Mouse (Mus musculus) lung, embryonic 16.5 days (tissue): Measurements from ENCODE around the gene Kif19a. TPM values are rescaled to one million over a fixed set of nuclear protein-coding genes. Genes with fewer than 3 reads are reported as not detected.

Source experiments
- ATAC-seq: fragments of 200-750 bp; cut with Nextera tagmentation; 2 replicates; pipeline ENCODE4 v1.8.0; 2017; ENCODE audit warnings: low read depth, mild to moderate bottlenecking, moderate library complexity
- H3K27ac ChIP-seq: fragments of 300-500 bp; sonication (generic); 2 replicates; pipeline ENCODE4 v1.5.1; 2014; ENCODE audit warnings: mild to moderate bottlenecking, control low read depth, low read length
- H3K27me3 ChIP-seq: fragments of 300-500 bp; sonication (generic); 2 replicates; pipeline ENCODE4 v1.6.1; 2014; ENCODE audit warnings: low read depth, low read length, mixed read lengths; ENCODE audit not compliant: control insufficient read depth, insufficient read depth
- H3K36me3 ChIP-seq: fragments of 300-500 bp; sonication (generic); 2 replicates; pipeline ENCODE4 v1.6.1; 2014; ENCODE audit warnings: low read length; ENCODE audit not compliant: control insufficient read depth, insufficient read depth
- H3K4me1 ChIP-seq: fragments of 300-500 bp; sonication (generic); replicated peaks from 2 replicates; pipeline ENCODE4 v1.6.1; 2014; ENCODE audit warnings: low read length, mixed read lengths; ENCODE audit not compliant: control insufficient read depth, insufficient read depth
- H3K4me2 ChIP-seq: fragments of 300-500 bp; sonication (generic); 2 replicates; pipeline ENCODE4 v1.6.1; 2014; ENCODE audit warnings: low read depth, low read length, control low read depth
- H3K4me3 ChIP-seq: fragments of 300-500 bp; sonication (generic); 2 replicates; pipeline ENCODE4 v1.5.1; 2014; ENCODE audit warnings: mild to moderate bottlenecking, low read length, control low read depth
- H3K9ac ChIP-seq: fragments of 300-500 bp; sonication (generic); 2 replicates; pipeline ENCODE4 v1.6.1; 2014; ENCODE audit warnings: low read length, control low read depth
- H3K9me3 ChIP-seq: fragments of 300-500 bp; sonication (generic); 2 replicates; pipeline ENCODE4 v1.6.1; 2016; ENCODE audit warnings: low read length; ENCODE audit not compliant: control insufficient read depth
- WGBS: fragments of 180-500 bp; shearing (Covaris S2); extraction: QIAGEN DNeasy Blood & Tissue Kit; methylation state at CpG from one replicate; pipeline ENCODE4 v1.1.7; 2014; 5-methylcytosine and 5-hydroxymethylcytosine counted together
- polyA plus RNA-seq: library from polyadenylated mRNA; unstranded; fragments of >200 nt; fragmentation: Nextera tagmentation; extraction: Ambion mirVana; gene quantifications from 2 replicates; pipeline ENCODE4 v1.2.1, GENCODE M21; 2015

Kif19a gene
- polyA plus RNA-seq, 1 experiment from 2014 or later: 0.46 TPM

DNA sequence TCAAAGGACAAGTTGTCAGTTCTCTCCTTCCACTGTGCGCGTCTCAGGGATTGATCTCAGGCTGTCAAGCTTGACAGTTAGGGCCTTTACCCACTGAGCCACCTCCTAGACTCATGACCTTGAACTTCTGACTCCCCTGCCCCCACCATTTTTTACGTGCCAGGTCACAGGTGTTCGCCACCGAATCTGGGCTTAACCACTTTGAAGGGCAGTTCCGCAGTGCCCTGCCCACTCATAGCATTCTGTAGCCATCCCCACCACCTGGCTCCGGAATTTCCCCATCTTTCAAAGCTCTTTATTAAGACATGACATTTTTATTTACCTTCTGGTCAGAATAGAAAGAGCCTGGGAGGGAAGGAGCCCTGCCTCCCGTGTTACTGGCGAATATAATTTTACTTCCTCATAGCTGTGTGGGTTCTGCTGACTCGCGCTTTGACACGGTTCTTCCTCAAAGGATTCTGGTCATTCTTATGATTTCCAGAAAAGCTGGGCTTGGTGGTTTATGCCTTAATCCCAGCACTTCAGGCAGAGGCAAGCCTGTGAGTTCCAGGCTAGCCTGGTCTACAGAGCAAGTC lies 17.5 kb upstream of the Kif19a start:
- peaks cover 3% of the 10 kb centered on the region; the same call in 1 of the 2 replicates for H3K4me1 ChIP-seq
- H3K9me3 ChIP-seq: no peaks in the 10 kb centered on the region
- H3K27ac ChIP-seq: no peak overlapping the region
- H3K4me2 ChIP-seq: no peak overlapping the region
- H3K9ac ChIP-seq: no peak overlapping the region
- no peaks in the 10 kb centered on the region for H3K27me3 ChIP-seq
- H3K36me3 ChIP-seq: no peaks in the 10 kb centered on the region
- H3K4me3 ChIP-seq: no peak overlapping the region
- ATAC-seq: no peak
- WGBS: 61% methylated on average over 12 of the region's 12 CpGs

- 39% methylated on average over 6 of the region's 6 CpGs for WGBS
- no peak for ATAC-seq
- no peaks in the 10 kb centered on the region for H3K36me3 ChIP-seq
- H3K9ac ChIP-seq: no peak overlapping the region
- no peak overlapping the region for H3K4me2 ChIP-seq
- no peak overlapping the region for H3K27ac ChIP-seq
- no peaks in the 10 kb centered on the region for H3K9me3 ChIP-seq
- peaks cover 10% of the 10 kb centered on the region; the same call in 1 of the 2 replicates for H3K27me3 ChIP-seq
- no peak overlapping the region for H3K4me3 ChIP-seq
- peaks cover 3% of the 10 kb centered on the region; the same call in 1 of the 2 replicates for H3K4me1 ChIP-seq
Measured at GRCm38 (mm10) chr11:114769911-114770310, 4.7 kb downstream of the Kif19a start.

- ATAC-seq: no peak
- Histone ChIP-seq H3K4me2 (no peak overlapping the region), H3K27ac (no peak overlapping the region), H3K9me3 (no peaks in the 10 kb centered on the region), H3K4me1 (no peaks in the 10 kb centered on the region; the same call in 1 of the 2 replicates), H3K4me3 (no peak overlapping the region), H3K9ac (no peak overlapping the region), H3K27me3 (no peaks in the 10 kb centered on the region), H3K36me3 (no peaks in the 10 kb centered on the region)
- 62% methylated on average over 2 of the region's 2 CpGs for WGBS
Measured at GRCm38 (mm10) chr11:114771896-114772295, 6.7 kb downstream of the Kif19a start.

DNA sequence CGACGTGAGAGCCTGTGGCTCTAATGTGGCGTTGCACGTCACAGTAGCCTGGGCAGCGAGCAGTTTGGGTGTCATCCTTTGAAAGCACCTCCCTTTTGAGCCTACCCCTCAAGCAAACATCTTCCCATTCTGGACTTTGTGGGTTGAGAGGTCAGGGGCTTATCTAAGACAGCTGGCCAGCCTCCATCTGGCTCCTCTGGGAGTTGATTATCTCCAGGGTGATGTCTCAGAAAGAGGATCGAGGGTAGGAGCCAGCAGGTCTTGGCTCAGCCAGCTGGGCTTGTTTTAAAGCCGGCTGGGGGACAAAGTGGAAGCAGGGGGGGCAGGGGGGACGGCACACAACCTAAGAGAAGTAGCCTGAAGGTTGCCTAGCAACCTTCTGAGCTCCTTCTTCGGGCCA lies 14.9 kb downstream of the Kif19a start:
- no peaks in the 10 kb centered on the region for H3K4me1 ChIP-seq
- no peaks in the 10 kb centered on the region for H3K9me3 ChIP-seq
- ATAC-seq: 0 out of 2 replicates have a peak, but pooled peaks have one; percentile 16
- no peak overlapping the region for H3K27ac ChIP-seq
- no peaks in the 10 kb centered on the region for H3K36me3 ChIP-seq
- WGBS: 22% methylated on average over 9 of the region's 9 CpGs
- peaks cover 13% of the 10 kb centered on the region for H3K27me3 ChIP-seq
- no peak overlapping the region for H3K4me2 ChIP-seq
- H3K9ac ChIP-seq: no peak overlapping the region
- no peak overlapping the region for H3K4me3 ChIP-seq

DNA sequence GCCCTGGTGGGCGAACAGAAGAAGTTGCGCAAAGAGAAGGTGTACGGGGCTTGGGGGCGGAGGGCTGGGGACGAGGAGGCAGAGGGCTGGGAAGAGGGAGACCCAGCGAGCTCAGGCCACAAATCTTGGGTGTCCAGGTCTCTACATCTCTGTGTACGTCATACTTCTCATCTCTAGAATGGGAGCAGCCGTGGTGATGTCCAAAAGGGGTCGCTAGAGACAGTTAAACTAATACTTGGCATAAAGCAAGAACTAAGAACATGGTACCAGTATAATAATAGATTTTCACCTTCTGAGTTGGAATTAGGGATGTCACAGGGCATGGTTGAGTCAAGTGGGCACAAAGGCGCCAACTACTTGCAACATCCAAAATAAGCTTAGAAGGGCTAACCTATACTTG lies 20.7 kb downstream of the Kif19a start:
- no peak for ATAC-seq
- H3K27me3 ChIP-seq: peaks cover 66% of the 10 kb centered on the region
- no peaks in the 10 kb centered on the region for H3K36me3 ChIP-seq
- H3K9ac ChIP-seq: no peak overlapping the region
- no peaks in the 10 kb centered on the region for H3K9me3 ChIP-seq
- H3K4me2 ChIP-seq: peak overlapping the region; percentile 41
- H3K4me3 ChIP-seq: peak overlapping the region; percentile 30
- WGBS: 35% methylated on average over 10 of the region's 10 CpGs
- no peak overlapping the region for H3K27ac ChIP-seq
- H3K4me1 ChIP-seq: no peaks in the 10 kb centered on the region; the same call in 1 of the 2 replicates

DNA sequence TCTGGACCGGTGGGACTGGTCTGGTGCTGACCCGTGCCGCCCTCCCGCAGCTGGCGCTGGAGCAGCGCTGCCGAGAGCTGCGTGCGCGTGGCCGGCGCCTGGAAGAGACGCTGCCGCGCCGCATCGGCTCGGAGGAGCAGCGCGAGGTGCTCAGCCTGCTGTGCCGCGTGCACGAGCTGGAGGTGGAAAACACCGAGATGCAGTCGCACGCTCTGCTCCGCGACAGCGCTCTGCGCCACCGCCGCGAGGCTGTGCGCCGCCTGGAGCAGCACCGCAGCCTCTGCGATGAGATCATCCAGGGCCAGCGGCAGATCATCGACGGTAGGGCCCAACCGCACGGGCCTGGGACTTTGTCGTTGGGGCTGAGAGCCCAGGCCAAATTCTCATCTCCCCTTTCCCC lies 21.1 kb downstream of the Kif19a start:
- H3K27me3 ChIP-seq: peaks cover 66% of the 10 kb centered on the region
- no peaks in the 10 kb centered on the region for H3K36me3 ChIP-seq
- H3K27ac ChIP-seq: no peak overlapping the region
- ATAC-seq: no peak
- peak overlapping the region; percentile 41 for H3K4me2 ChIP-seq
- H3K4me3 ChIP-seq: peak overlapping the region; percentile 30
- H3K9me3 ChIP-seq: no peaks in the 10 kb centered on the region
- H3K9ac ChIP-seq: no peak overlapping the region
- under 1% methylated on average over 43 of the region's 43 CpGs for WGBS
- H3K4me1 ChIP-seq: peaks cover under 1% of the 10 kb centered on the region

DNA sequence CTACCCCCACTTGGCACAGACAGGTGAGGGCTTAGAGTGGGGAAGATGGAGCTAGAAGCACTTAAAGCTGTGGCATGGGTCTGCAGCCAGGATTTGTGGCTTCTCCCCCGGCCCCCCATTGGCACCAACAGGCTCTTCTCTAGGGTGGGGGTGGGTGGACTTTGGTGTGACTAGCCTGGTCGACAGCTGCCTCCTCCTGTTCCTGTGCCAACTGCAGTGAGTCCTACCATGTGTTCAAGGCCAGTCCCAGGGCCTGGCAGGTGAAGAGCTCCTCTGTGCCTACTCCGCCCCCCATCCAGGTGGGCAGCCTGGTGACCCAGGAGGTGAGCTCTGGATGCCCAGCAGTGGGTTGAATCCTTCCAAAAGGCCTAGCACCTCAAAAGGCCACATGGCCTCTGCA lies 22.4 kb downstream of the Kif19a start:
- Histone ChIP-seq H3K4me2 (no peak overlapping the region), H3K9ac (no peak overlapping the region), H3K36me3 (no peaks in the 10 kb centered on the region), H3K9me3 (no peaks in the 10 kb centered on the region), H3K27me3 (peaks cover 79% of the 10 kb centered on the region), H3K4me1 (peaks cover 12% of the 10 kb centered on the region), H3K4me3 (no peak overlapping the region), H3K27ac (no peak overlapping the region)
- WGBS: 84% methylated on average over 3 of the region's 3 CpGs
- no peak for ATAC-seq

GRCm38 (mm10) chr11:114789061-114789714 lies 24.0 kb downstream of the Kif19a start:
- peak; percentile 51 for ATAC-seq

DNA sequence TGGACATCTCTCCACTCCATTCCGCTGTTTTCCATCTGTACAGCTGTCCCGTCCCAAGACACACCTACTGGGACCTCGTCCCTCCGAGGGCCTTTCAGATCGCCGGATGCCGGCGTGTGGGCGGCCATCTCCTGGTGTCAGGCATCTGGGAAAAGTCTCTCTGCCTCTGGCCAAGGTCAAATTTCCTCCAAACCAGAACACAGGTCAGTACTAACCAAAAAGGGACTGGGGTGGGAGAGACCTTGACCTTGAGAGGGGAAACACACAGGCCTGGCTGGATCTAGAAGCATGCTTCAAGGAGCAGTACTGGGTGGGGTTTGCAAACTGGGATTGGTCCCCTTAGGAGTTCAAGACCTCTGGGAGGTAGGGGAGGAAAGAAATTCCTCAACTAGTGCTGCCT lies 24.5 kb downstream of the Kif19a start:
- no peaks in the 10 kb centered on the region for H3K36me3 ChIP-seq
- no peak overlapping the region for H3K4me3 ChIP-seq
- H3K9ac ChIP-seq: no peak overlapping the region
- H3K27ac ChIP-seq: no peak overlapping the region
- 59% methylated on average over 9 of the region's 9 CpGs for WGBS
- ATAC-seq: no peak
- H3K4me2 ChIP-seq: no peak overlapping the region
- no peaks in the 10 kb centered on the region for H3K9me3 ChIP-seq
- H3K27me3 ChIP-seq: peaks cover 89% of the 10 kb centered on the region
- H3K4me1 ChIP-seq: peaks cover 12% of the 10 kb centered on the region

More at GRCm38 (mm10) chr11:114789061-114789714, 24.0 kb downstream of the Kif19a start:
- Histone ChIP-seq H3K4me3 (no peak overlapping the region), H3K36me3 (no peaks in the 10 kb centered on the region), H3K9ac (no peak overlapping the region), H3K4me2 (peak overlapping the region; percentile 5; the same call in 1 of the 2 replicates), H3K4me1 (peaks cover 12% of the 10 kb centered on the region), H3K27me3 (peaks cover 91% of the 10 kb centered on the region), H3K9me3 (no peaks in the 10 kb centered on the region), H3K27ac (no peak overlapping the region)
- WGBS: 9% methylated on average over 30 of the region's 30 CpGs
